Mouse (Mus musculus): Measurements from ENCODE around the gene Atl1. TPM values are rescaled to one million over a fixed set of nuclear protein-coding genes. Genes with fewer than 3 reads are reported as not detected.

Gene Atl1
- total and polyA plus RNA-seq, 3 experiments: 1.4 to 10.2 (median 5.6) TPM

GRCm38 (mm10) chr12:69884053-69884452, 8.4 kb upstream of the Atl1 start:
- DNase-seq: no peak

DNA sequence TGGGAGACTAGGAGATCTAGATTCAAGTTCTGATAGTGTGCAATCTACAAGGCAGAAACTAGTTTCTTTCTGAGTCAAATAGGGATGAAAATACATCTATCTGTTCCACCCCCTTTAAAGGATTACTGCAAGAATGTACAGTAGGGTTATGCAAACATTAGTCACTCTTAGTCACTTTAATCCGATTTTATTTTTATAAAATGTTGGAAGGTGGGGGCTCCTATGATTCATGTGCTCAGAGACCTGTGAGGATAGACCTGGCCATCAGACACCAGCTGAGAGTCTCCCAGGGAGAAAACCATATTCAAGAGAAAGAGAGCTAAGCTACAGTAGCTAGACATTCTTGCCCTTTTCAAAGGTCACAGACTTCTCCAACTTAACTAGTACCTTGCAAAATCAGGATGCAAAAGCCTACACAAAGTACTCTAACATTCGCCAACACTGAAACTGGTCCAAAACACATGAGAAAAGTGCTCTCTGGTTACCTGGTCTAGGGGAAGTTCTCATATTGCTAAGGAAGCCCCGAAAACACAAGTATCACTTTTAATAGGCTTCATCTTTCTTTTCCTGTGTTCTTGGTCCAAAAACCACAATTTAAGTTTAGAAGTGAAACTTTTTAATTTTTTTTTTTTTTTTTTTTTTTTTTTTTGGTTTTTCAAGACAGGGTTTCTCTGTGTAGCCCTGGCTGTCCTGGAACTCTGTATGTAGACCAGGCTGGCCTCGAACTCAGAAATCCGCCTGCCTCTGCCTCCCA, 7.1 kb upstream of the Atl1 start:
- peak; percentile 22 for DNase-seq

- DNase-seq: no peak
Observed at GRCm38 (mm10) chr12:69887776-69888175, 4.6 kb upstream of the Atl1 start.

DNA sequence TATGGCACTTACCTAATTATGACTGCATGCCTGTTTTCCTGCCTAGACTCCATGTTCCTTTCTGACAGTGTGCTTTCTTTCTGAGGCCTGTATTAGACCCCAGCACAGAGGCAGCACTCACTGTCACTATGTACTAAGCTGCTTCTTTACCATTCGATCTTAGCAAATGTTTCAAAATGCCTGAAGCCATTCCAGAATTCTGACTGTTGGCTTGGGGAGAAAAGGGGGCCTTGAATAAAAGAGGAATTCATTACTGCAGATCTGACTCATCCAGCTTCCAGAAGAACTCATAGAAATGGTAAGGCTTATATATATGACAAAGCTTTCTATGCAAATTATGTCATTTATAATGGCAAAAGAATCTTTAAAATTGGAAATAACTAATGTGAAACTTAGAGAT, 4.1 kb upstream of the Atl1 start:
- DNase-seq: no peak

GRCm38 (mm10) chr12:69890051-69890450, 2.4 kb upstream of the Atl1 start:
- DNase-seq: no peak

- DNase-seq: no peak
Observed at GRCm38 (mm10) chr12:69890476-69890875, 1.9 kb upstream of the Atl1 start.

DNA sequence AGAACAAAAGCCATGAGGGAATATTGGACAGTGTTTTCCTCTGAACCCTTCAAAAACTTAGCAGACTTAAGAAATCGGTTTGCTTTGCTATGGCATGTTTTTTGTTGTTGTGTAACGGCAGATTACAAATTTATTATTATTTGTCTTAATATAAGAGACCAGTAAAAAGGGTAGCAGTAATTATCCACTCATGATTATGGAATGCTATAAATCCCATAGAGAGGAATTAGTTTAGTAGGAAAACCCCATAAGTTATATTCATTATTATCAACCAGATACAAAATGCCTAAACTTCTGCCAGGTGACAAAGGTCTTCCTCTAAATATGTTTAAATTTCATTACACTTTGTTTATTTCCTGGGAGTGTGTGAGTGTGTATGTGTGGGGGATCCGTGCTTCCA, 693 bp upstream of the Atl1 start:
- DNase-seq: no peak

GRCm38 (mm10) chr12:69893927-69894326, 1.5 kb downstream of the Atl1 start:
- no peak for DNase-seq

DNA sequence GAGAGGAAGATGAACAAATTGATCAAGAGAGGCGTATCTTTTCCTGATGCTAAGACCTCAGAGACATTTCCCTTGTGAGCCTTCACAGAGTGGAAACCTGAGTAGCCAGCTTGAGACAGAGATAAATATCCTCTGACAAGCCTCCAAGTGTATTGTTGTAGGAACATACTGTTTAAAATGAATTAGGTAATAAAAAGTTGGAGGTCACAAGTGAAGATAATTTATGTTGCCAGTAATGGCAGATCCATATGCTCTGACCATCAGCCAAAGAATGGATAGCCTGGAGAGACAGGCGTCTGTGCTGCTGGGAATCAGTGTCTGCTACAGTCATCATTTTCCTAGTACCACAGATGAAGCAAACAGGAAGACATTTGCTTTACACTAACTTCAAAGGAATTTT, 2.6 kb downstream of the Atl1 start:
- no peak for DNase-seq

DNA sequence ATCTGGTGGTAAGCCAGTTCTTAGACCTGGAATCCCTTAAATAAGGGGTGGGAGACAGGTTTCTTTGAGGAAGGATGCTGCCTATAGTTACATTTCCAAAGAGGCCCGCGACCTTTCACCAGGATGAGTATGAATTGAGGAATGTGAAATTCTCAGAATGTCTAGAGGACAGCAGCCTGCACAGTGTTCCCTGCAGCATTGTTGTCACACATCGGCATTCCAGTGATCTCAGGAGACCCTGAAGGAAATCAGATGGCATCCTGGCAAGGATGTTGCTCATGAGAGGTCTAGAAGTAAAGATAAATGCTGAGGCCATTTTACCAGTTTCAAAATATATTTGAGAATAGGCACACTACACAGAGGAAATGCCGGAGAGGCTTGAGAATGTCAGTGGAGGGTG, 5.7 kb downstream of the Atl1 start:
- DNase-seq: no peak

- no peak for DNase-seq
Observed at GRCm38 (mm10) chr12:69904991-69905390, 12.6 kb downstream of the Atl1 start.

GRCm38 (mm10) chr12:69907667-69908510, 15.5 kb downstream of the Atl1 start:
- peak; percentile 61 for DNase-seq

GRCm38 (mm10) chr12:69908511-69908900, 16.1 kb downstream of the Atl1 start:
- peak; percentile 8 for DNase-seq

GRCm38 (mm10) chr12:69911906-69912305, 19.5 kb downstream of the Atl1 start:
- DNase-seq: peak; percentile 11

GRCm38 (mm10) chr12:69912737-69913136, 20.3 kb downstream of the Atl1 start:
- no peak for DNase-seq

GRCm38 (mm10) chr12:69917870-69918269, 25.5 kb downstream of the Atl1 start:
- no peak for DNase-seq

DNA sequence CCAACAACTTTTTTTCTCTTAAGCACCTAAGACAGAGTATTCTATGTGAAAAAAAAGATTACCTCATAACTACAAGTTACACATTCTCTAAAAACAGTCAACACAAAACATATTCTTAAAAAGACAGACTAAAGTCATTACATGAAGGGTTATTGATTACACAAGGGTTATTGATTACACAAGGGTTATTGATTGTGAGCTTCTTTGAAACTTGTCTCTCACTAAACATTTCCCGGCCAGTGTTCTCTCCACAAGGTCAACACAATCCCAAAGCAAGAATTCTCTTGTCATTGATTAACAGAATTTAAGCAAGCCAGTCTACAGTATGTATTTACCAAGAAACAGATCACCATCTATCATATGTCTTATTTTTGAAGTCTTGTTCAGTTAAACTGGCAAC, 29.7 kb downstream of the Atl1 start:
- DNase-seq: no peak

GRCm38 (mm10) chr12:69923128-69923527, 30.7 kb downstream of the Atl1 start:
- no peak for DNase-seq

- no peak for DNase-seq
Observed at GRCm38 (mm10) chr12:69923603-69924002, 31.2 kb downstream of the Atl1 start.

DNA sequence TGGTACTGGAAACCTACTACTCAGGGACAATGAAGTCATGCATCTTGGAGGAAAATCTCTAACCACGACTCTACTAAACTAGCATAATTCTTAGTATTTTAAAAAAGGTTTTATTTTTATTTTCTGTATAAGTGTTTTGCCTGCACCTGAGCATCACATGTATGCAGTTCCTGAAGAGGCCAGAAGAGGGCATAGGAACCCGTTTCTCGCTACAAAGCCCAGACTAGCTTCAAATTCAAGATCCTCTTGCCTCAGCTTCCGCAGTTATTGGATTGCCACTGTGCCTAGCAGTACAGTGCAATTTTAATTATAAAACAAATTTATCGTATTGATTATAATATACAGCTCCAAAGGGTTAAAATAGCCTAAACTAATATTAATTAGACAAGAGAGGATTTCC, 31.6 kb downstream of the Atl1 start:
- peak; percentile 14 for DNase-seq

GRCm38 (mm10) chr12:69926716-69927115, 34.3 kb downstream of the Atl1 start:
- DNase-seq: no peak

- no peak for DNase-seq
Observed at GRCm38 (mm10) chr12:69937731-69938130, 45.3 kb downstream of the Atl1 start.

DNA sequence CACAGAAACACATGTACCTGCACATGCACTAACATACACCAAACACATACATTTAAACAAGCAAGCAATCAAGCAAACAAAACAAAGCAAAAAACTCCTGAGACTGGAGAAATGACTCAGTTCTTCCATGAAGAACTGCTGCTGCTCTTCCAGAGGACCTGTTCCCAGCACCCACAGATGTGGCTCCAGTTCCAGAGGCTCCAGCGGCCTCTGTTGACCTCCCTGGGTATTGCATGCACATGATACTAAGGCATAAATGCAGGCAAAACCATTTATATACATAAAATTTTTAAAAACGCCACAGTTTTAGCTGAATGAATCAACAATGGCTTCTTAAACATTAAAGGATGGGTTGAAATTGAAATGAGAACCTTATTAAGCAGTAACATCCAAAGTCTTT, 46.9 kb downstream of the Atl1 start:
- no peak for DNase-seq

All from adrenal gland, adult 2 months (tissue).